Mouse (Mus musculus): ENCODE results near the gene Fbxl17. TPM values are rescaled to one million over a fixed set of nuclear protein-coding genes. Genes with fewer than 3 reads are reported as not detected.

Gene Fbxl17
- total RNA-seq, 2 experiments from 2014 or later, result 28.5 to 29.5 TPM

DNA sequence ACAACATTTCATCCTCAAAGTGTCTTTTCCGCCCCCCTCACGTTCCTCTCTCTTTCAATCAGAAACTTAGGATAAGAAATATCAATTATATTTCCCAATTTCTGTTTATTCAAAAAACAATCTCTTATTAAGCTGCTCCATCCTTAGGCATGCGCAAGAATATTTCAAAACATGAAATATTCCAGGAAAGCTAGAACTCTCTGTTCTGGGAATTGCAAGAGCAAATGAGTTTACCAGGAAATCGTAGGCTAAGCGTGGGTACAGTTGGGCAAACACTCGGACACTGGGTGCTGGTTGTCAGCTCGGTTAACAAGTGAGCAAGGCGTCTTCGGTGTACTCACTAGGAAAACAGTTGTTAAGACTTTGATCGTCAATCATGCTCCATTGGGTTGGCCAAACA, 489.0 kb downstream of the Fbxl17 start:
- intact Hi-C loops (cut with DNase I), result no loop called here
- no peak for DNase-seq

DNA sequence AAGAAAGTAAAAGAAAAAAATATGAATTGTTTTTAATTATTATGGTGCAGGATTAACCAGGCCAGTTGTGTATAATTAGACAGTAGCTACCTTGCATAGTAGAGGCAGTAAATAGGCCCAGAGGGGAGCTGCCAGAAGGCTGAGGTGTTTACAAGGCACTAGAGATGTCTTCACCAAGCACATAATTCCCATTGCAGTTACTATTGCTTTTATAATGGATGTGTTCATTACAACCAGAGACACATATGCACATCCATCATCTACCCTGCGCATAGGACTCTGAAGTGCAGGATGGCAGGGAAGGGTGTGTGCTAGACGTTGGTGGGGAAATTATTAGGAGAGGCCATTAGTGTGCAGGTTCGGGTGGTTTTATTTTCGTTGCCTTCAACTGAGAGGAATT, 491.0 kb downstream of the Fbxl17 start:
- intact Hi-C loops (cut with DNase I), result no loop called here
- no peak for DNase-seq

DNA sequence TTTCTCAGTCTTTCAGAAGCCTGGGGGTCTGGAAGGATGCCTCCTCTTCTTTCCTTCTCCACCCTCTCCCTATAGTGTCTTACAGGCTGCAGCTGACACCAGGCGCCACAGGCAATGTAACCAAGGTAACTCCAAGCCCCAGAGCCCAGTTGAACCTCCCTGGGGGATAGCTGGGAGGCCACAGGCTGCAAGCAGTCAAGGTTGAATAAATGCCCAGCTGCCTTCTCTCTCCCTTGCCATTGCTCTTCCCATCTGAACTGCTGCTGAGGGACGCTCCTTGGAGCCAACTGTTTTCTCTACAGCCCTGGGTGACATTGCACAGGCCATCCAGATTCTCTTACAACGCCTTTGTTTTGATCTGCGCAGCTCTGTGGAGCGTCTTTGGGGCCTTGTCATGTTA, 491.5 kb downstream of the Fbxl17 start:
- intact Hi-C loops (cut with DNase I), result no loop called here
- no peak for DNase-seq

DNA sequence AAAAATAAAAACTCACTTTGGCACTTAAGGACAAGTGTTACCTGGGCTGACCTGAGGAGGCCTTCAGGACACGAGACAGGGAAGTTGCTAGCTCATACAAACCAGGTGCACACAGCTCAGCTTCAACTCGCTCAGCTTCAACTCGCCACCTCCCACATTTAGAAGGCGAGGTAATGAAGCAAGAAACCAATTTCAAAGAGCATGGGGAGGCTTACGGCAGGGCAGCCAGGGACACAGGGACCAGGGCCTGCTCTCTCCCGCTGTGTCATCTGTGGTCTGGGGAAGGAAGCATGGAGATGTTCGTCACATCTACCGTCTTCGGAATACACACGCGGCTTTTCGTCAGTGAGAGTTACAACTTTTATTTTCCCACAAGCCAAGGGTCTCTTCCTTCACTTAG, 491.9 kb downstream of the Fbxl17 start:
- intact Hi-C loops (cut with DNase I), result no loop called here
- no peak for DNase-seq

Small RNA genes within 50 kb of the gene (microRNA-seq; reads per million reads assigned to microRNA genes)
- 0 reads per million in 2 experiments for gene Gm24813
